Mouse (Mus musculus) layer of hippocampus, postnatal 25 days (tissue): ENCODE results near the gene Chic2. TPM values are rescaled to one million over a fixed set of nuclear protein-coding genes. Genes with fewer than 3 reads are reported as not detected.

Experiments
- DNase-seq, 2 experiments: peaks; one replicate each; pipeline ENCODE4 v3.0.0; 2022; ENCODE audit warnings: mixed read lengths in 2 of 2, low spot score in 1 of 2; ENCODE audit errors: extremely low spot score in 1 of 2
- total RNA-seq, 2 experiments: library from RNA; stranded (reverse); gene quantifications; 2 replicates each; pipeline ENCODE4 v1.2.3; 2021

Chic2 gene
- 10 to 100 TPM; 21.4 to 26.1 TPM for total RNA-seq

GRCm38 (mm10) chr5:75044310-75044904 lies at the start of gene Chic2:
Gene Chic2, minus strand, starts transcription at chr5:75044774.
- peak; percentile 67 to 71 for DNase-seq

DNA sequence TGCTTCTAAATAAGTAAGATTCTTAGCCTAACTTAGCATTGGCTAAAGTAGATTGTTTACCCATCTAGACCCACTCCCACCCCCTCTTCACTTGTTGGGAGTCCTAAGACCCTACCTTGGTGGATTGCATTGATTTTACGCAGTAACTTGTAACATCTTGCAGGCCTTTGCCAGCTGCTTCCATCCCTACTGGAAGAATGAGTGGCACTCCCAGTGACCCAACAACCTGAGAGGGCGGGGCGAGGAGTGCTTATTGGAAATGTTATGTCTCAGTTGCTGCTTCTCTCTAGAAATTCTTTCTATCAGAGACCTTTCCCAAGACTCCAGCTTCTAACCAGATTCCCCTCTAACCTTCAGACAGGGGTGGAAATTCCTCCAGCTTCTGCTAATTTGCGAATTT lies 41.3 kb upstream of the Chic2 start:
- no peak for DNase-seq

- DNase-seq: no peak
Observed at GRCm38 (mm10) chr5:75085521-75085875, 40.9 kb upstream of the Chic2 start.

DNA sequence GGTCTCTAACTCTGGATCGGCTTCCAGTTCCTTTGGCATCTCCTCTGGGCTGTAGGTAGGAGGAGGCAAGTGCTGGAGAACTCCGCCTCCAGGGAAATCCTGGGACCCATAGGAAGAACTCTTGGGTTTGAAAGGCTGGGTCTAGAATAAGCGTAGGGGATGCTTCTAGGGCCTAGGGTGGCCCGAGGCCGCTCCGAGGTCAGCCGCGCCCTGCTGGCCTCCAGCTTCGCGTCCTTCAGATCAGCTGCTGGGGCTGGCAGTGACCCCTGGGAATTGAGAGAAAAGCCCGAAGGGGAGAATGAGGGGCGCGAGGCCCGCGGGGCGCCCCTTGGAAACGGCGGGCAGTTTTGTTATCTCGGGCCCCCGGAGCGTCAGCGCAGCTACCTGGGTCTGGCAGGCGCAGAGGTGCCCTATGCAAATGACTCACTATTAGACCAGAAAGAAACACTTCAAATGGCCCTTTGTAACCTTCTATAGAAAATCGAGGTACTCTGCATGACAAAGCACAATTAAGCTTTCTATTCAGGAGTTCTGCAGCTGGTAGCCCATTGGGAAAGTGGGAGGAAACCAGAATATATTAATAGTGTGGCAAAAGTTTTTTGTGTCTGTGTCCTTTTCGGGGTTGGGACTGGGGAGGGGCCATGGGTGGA lies 40.4 kb upstream of the Chic2 start:
- no peak for DNase-seq

DNA sequence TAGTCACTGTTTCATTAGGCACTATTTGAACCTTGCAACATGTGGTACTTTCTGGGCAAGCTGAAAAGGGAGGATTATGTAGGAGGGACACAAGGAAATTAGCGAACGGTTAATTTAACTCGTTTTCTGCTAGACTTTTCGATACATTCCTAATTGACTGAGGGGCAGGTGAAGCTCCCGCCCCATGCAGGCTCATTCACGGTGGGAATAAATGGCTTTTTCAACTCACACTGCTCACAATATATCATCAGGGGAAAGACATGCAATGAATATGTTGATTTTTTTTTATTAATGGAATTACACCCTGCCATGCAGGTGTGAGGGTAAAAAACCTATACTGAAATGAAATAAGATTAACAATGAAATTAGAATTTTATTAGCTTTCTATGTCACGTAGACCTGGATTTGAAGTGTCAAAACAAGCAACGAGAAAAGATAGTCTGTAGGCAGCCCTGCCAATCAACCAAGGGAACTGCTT lies 39.9 kb upstream of the Chic2 start:
- DNase-seq: no peak

- no peak for DNase-seq
Observed at GRCm38 (mm10) chr5:75083591-75084392, 39.2 kb upstream of the Chic2 start.

GRCm38 (mm10) chr5:75083061-75083460 lies 38.5 kb upstream of the Chic2 start:
- DNase-seq: no peak

DNA sequence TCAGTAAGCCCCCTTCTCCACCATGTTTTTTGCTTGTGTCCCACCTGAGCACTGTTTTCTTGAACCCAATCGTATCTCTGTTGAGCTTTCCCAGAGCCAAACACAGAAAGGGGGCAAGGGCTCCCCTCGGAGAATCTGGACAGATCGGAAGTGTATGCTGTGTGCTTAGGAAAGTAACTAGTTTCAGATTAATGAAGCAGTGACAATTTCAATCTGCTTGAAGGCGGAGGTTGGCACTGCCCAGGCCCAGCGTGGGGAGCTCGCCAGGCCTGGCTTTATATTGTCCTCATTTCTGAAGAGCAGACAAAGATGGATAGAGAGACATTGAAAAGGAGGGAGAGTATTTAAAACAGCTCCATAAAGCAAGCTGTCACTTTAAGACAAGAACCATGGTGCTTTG lies 37.9 kb upstream of the Chic2 start:
- DNase-seq: no peak

DNA sequence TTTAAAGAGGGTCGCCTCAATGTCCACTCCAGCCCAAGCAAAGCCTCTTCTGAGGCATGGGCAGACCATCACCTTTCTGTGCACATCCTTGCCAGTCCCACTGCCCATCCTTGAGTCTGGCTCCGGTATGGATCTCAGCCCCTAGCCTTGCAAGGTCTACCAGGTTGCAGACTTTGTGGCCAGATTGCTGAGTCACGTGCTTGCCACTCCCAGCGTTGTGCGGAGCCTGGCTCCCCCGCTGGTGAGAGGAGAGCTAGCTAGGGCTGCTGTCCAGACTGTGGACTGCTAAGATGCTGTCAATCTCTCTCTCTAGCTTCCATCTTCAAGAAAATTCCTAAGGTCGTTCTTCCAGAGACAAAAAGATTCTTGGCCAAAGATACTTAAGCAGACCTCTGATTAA lies 35.0 kb upstream of the Chic2 start:
- no peak for DNase-seq

- no peak for DNase-seq
Observed at GRCm38 (mm10) chr5:75077051-75077380, 32.4 kb upstream of the Chic2 start.

DNA sequence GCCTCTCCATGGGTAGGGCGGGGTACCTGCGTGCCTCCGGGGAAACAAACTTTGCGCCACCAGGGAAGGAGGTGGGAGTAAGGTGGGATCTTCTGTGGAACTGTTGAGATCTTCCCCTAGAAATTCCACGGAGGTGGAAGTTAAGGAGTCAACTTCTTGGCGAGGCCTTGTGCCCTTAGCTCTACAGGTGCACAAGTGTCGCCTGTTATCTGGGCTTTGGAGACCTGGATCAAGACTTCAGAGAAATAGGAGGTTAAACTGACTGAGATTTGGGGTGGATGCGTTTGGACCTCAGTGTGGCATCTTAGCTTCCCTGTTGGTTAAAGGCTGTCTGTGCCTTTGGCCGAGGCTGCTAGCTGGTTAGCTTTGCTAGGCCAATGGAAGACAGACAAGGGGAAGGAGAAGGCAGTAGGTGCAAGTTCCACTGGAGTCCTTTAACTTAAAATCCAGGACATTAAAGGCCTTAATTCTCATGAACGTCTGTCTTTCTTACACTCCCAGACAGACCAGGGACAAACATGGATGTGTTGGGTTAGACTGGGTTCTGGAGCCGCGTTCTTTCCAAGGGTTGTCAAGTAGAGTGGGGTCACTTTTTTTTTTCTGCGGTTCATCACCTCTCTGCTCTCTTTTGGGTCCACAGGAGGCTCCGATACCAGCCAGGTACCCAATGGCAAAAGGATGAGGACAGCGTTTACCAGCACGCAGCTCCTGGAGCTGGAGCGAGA lies 31.9 kb upstream of the Chic2 start:
- DNase-seq: no peak

DNA sequence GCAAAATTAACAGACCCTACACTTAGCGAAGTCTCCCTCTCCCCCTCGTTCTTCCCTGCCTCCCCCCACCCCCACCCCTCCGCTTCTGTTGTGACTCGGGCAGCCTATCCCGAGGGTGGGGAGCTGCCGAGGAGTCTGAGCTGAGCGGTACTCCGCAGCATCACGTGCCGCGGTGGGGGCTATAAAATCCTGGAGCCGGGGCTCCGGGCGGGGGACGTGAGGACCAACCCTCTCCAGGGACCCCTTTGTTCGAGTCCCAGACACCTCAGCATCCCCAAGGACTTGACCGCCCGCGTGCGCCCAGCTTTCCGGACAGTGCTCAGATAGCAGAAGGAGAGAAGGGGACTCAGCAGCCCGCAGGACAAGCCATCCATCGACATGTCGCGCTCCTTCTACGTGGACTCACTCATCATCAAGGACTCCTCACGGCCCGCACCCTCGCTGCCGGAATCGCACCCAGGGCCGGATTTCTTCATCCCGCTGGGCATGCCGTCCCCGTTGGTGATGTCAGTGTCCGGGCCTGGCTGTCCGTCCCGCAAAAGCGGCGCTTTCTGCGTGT lies 30.9 kb upstream of the Chic2 start, which contains the start of gene Gsx2:
TSS of gene Gsx2 (plus strand) at position 219 of the 559 bp plus-strand sequence.
- DNase-seq: no peak

DNA sequence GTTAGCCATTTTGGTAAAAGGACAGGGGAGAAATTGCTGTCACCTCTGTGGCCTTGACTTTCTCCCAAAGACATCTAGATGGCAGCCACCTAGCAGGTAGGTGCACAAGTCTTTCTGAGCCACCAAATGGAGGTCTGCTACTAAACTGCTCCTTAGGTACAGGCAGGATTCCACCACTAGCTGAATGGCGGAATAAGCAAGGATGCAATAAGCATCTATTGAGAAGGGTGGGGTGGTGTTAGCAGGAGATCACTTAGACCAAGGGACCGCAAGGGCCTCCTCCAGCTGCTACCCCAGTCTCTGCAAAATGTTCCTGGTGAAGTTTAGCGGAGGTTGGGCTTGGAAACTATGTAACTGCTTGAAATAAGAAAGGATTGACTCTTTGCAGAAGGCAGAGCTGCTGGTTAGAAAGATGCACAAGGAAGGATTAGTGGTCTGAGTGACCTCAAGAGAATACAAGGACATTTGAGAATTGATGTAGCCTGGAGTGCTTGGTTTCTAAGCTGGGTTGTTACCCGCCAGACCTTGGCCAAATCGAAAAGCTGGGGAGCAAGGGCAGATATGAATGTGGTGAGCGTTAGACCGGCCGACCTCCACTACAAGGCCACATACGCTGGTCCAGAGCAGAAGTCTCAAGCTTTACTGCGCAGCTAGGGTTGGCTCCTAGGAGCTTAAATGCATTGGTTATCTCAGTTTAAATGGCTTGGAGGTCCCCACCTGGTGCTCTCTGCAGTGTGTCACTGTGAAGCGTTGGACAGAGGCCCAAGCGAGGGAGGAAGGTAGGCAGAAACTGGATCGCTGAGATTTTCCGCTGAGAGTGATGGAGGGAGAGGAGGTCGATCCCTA lies 30.2 kb upstream of the Chic2 start:
- DNase-seq: no peak

DNA sequence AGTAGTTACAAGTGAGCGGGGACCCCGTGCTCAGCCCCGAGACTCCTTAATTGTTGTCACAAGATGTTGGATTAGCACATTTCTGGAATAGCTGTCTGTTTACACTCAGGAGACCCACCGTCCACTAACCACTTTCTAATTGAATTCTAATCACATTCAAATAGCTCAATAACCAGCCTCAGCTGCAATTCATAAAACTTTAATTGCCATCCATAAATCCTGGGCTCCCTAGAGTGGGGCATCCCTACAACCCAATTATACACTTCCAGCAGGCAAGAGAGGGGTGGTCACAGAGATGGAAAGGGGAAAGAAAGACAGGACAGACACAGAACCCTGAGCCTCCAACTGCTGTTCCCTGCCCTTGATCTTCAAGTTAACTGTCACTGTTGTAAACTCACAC lies 29.6 kb upstream of the Chic2 start:
- no peak for DNase-seq

GRCm38 (mm10) chr5:75073684-75074083 lies 29.1 kb upstream of the Chic2 start:
- DNase-seq: no peak

DNA sequence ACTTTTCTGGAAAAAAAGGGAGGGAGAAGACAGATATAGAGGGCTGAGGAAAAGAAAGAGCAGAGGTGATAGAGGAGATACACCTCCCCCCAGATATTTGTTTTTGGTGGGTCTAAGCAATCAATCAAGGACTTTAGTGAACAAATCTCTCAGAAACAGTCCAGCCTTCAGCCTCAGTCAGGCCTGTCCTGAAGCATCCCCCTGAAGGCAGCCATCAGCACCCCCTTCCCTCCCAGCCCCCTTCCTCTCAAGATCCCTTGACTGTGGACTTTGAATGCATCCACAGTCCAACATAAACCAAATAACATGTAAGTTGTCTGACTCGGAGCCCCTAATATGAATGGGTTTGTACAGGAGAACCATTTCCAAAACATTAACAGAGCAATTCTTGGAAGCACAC lies 28.6 kb upstream of the Chic2 start:
- DNase-seq: no peak

GRCm38 (mm10) chr5:75072532-75072931 lies 28.0 kb upstream of the Chic2 start:
- no peak for DNase-seq

DNA sequence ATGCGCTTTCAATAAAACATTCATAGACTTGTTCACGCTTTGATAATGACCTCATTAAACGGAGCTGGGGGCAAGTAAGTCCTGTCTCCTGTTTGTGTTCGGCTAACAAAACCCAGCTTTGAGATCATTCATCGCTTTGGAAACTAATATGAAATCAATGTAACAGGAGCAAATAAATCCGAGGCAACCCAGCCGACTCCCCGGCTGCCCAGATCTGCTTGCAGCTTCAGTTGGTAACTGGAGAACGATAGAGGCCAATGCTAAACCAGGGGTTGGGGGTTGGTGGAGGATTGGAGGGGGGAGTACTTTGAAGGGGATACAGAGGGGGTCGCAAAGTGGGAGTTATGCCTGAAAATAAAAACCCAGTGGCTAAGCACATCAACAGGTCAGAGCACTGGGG lies 27.4 kb upstream of the Chic2 start:
- DNase-seq: no peak

- DNase-seq: no peak
Observed at GRCm38 (mm10) chr5:75070656-75071375, 26.2 kb upstream of the Chic2 start.
